Mouse (Mus musculus) small intestine, adult 2 months (tissue): ENCODE data around the gene S100a16.

Experiments used
- CTCF ChIP-seq: fragments of 200-500 bp; IDR thresholded peaks from 2 replicates; pipeline ENCODE4 v1.5.1; 2012; ENCODE audit warnings: low read depth, mild to moderate bottlenecking, control low read depth, inconsistent platforms, low read length, moderate library complexity, mixed read lengths; ENCODE audit not compliant: insufficient replicate concordance, insufficient read length; ENCODE audit errors: extremely low read depth
- POLR2A ChIP-seq: fragments of 200-500 bp; IDR thresholded peaks from 2 replicates; pipeline ENCODE4 v1.6.1; 2012; ENCODE audit warnings: low read depth, mild to moderate bottlenecking, control low read depth, inconsistent platforms, low read length, moderate library complexity

DNA sequence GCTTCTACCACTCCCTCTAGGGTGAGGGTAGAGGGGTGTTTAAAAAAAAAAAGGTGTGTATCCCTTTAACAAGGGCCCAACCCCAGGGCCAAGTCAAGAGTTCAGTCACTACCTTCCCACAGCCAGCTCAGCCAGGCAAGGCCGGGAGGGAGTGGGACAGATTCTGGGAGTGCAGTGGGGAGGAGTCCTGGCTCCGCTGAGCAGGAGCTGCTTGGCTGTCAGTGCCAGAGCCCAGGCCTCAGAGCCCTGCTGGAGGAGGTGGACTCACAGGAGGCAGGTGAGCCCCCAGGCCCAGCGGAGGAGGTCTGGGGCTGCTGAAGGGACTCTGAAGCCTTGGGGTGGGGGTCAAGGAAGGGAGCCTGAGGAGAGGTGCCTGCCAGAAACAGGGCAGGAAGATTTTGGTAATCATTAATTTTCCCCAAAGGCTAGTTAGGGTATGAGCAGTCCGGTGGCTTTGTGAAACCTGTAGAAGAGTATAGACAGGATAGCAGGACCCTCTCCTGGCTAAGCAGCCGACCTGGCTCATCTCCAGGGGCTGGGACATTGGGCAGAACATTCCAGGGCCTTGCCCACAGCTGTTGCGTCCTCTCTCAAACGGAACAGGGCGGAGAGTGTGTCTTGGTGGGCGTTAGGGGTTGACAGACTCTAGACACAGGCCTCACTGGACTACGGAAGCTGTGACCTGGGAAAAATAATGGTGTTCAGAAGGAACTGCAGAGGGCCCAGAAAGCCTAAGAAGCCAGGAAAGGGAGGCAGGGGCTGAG, at the start of gene S100a16:
- peak; percentile 65; the same call in 1 of the 2 replicates for TF ChIP-seq POLR2A
- no peak for TF ChIP-seq CTCF
